Mouse (Mus musculus): ENCODE data around the gene Cntfr. TPM values are rescaled to one million over a fixed set of nuclear protein-coding genes. Genes with fewer than 3 reads are reported as not detected.

Cntfr gene
- 10 to 100 TPM; 37.6 to 62.3 TPM for total RNA-seq (2021)
- 70.6 and 72.3 TPM in 2 replicates for polyA plus RNA-seq (2012; rRNA removed)
- long read RNA-seq, transcript Cntfr-203 (10 exons, 1,995 nt) = major isoform, 5 of 8 reads
- long read RNA-seq, partial matches to known transcripts = 1 of 8 reads
- long read RNA-seq, other reads (novel, unspliced or antisense) = 2 of 8 reads

DNA sequence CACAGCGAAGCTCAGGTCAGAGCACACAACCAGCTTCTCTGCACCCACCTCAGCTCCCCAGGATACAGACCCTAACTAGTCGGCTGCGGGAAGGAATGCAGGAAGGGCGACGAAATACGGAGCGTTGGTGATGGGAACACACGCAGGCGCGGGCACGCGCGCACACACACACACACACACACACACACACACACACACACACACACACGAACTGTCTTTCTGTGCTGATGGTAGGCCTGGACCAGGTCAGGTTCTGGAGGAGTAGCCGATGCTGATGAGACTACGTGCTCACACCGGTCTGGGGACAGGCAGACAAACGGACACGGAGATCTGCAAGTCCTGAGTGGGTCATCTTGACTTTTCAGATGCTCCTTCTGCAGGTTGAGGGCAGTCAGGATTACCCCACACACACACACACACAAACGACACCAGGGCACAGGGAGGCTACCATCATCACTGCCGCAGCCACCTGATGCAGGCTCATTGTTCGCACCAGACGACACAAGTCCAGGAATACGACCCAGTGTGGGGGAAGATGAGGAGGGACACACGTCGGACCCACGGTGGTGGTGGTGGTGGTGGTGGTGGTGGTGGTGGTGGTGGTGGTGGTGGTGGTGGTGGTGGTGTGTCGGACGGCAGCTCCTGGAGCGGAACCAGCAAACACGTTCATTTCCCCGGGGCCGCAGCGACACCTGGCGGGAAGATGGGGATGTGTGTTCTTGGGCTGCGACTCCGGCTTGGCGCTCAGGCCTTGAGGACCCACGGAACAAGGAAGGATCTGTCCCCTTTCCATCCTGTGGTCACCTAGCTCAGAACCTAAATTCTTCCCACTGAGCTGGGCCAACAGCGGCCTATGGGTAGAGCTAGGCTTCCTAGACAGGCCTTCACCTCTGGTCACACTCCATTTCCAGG, at the start of gene Cntfr:
TSS of gene Cntfr (minus strand) at position 160 of the 912 bp plus-strand sequence.
- DNase-seq = peak; percentile 87

DNA sequence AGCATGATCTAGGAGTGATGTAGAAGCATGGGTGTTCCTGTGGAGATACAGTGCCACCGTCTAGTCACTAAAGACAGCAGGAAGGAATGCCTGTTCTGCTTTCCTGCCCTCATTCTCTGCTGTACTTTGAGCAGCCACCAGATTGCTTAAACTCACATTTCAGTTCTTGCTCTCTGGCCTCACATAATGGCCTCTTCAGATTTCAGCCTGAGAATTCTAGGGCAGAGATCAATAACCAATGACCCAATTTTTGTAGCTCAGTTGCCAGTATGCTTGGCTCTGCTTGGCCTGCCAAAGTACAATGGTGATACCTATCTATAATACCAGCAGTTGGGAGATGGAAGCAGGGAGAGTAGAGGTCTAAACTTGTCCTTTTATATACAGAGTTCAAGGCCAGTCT, 48.1 kb upstream of the Cntfr start:
- DNase-seq = no peak

DNA sequence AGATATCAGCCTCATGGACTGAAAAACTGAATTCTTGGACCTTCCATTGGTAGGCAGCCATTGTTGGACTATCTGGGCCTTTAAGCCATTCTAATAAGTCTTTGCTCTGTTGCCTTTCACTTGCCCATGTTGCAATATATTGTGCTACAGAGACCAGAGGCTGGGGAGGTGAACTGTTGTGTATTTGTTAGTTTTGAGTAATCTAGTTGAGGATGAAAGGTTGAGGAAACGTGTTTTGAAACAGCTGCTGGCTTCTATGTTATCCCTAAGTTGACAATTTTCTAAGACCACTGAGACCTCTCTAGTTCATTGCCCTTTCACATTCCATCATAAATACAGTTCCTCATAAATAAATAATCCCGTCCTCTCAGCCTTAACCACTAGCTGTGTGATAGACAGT, 47.2 kb upstream of the Cntfr start:
- DNase-seq = no peak

- DNase-seq = peak; percentile 98
Measured at GRCm38 (mm10) chr4:41741158-41741560, 44.3 kb upstream of the Cntfr start.

GRCm38 (mm10) chr4:41740380-41741157, 43.7 kb upstream of the Cntfr start:
- DNase-seq = no peak

GRCm38 (mm10) chr4:41739260-41739659, 42.4 kb upstream of the Cntfr start:
- no peak for DNase-seq

- no peak for DNase-seq
Measured at GRCm38 (mm10) chr4:41738256-41738603, 41.3 kb upstream of the Cntfr start.

DNA sequence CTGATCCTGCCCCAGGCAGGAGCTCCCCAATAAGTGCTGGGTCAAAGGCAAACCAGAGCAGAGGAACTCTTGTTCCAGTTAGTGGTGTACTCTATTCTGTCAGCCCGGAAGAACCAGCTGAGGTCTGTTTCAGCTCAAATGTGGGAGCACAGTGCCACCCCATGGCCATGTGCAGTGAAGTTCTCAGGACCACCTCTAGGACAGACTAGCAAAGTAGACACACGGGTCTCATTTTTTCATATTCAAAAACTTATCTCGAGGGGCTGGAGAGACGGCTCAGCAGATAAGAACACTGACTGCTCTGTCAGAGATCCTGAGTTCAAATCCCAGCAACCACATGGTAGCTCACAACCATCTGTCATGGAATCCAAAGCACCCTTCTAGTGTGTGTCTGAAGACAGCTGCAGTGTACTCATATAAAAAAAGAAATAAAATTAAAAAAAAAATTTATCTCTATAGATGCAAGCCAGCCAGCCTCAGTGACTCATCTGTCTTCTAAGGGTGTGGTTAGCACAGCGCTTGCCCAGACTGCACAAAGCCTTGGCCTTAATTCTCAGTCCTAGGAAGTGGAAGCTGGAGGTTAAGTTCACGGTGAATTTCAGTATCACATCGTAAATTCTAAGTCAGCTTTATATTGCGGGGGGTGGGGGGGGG, 40.8 kb upstream of the Cntfr start:
- peak; percentile 75 for DNase-seq

DNA sequence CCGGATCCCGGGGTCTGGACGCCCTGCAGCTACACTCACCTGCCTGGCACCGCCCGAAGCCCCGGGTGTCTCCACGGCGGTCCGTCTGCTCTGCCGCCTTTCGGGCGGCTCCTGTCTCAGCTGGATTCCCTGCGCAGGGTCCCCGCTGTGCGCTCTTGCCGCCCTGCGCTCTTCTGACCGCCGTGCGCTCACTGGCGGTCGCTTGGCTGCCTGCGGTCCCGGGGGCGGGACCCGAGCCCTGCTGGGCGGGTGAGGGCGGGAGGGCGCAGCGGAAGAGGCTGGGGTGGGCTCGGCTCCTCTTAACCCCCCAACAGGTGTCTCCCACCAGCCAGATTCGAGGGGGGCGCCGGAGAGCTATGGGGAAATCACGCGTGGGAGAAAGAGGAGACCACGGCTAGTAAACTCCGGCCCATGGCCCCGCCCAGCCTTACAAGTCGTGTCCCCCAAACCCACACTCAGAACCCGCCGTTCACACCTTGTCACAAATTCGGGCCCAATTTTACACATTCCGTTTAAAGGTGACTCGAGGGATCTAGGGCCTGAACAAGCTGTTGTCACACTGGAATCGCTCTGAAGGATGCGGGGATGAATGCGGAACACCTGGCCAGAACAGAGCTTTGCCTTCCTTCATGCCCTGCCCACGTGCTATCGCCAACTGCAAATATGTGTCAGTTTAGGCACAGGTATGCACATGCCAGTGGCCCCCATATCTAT, 34.3 kb upstream of the Cntfr start, which contains the start of gene Arid3c:
TSS of gene Arid3c (minus strand) at position 91 of the 714 bp plus-strand sequence.
- no peak for DNase-seq

DNA sequence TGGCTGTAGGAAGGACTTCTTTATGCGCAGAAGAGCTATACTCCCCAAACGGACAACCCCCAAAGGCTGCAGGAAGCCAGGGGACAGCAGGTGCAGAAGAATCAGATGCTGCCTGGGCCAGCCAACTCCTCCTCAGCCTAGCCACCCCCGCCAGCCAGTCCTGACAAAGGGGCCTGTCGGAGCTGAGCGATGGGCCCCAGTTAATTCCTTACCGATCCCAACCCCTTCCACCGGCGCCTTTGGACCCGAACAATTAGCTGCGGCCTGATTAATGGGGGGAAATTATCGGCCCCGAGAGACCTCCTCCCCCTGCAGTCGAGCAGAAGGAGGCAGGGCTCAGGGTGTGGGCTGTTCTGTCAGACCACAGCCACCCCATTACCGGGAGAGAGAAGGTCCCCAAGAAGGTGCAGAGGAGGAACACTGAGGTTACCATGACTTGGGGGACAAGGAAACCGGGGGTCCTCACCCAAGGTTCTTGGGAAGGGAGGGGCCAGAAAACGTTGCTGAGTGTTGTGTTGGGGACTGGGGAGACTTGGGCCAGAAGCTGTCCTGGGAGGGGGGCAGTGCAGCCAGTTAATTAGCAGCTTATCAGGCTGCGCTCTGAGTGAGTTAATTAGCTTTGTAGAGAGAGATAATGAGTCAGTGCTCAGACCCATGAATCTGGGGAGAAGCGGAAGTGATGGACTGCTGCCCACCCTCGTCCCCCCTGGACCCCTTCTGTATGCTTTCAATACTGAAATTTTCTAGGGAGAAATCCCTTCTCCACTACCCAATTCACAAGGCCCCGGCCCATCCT, 30.1 kb upstream of the Cntfr start:
- DNase-seq = no peak

DNA sequence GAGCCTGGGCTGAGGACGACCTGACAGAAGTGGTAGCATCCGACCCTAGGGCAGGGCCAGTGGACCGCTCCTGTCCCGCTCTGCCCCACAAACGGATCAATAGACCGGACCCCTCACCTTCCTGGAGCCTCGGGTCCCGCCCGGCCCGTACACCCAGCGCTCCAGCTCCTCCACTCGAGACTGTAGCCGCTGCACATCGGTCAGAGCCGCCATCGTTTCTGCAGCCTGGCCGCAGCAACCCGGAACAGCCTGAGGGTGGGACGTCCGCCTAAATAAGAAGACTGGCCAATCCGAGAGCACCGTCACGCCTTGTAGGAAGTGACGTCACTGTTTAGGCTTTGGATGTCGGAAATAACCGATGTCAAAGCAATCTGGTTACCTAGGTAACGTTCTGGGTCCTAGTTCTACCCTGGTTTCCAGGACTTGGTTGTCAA, 26.0 kb upstream of the Cntfr start, which contains the start of gene Dctn3:
TSS of gene Dctn3 (minus strand) at position 253 of the 434 bp plus-strand sequence.
- peak; percentile 92 for DNase-seq

DNA sequence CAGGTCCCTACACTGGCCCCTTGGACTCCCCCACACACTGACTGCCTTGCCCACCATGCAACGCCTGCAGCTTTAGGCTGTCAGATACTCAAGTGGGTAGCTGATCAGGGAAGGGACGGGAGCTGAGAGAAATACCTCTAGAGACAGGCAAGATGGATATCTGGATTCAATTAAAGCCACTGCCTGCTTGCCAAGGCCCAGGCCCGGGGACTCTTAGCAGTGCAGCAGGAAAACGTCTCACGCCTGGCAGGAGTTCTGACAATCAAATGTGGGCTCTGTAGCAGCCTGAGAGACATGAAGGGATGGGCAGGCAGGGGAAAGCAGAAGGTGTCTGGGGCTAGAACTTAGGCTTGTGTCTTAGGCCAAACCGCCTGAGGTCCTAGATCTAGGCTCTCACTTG, 19.9 kb upstream of the Cntfr start:
- no peak for DNase-seq

- DNase-seq = no peak
Measured at GRCm38 (mm10) chr4:41715596-41715995, 18.7 kb upstream of the Cntfr start.

DNA sequence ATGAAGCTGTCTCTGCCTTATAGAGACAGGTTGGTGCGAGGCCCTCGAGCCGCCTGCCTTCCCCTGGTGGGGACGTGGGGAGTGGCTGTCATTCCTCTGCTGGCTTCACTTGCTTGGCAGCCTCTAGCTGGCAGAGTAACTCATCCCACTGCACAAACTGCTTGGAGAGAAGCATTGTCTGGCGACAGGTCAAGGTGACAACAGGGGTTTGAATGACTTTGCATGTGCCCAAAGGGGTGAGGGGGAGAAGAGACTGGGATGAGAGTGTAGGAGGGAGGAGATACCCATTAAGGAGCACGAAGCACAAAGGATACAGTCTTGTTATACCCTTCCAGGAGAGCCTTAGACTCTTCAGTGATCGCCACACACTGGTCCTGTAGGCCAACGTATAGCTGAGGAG, 18.2 kb upstream of the Cntfr start:
- no peak for DNase-seq

GRCm38 (mm10) chr4:41714276-41714675, 17.4 kb upstream of the Cntfr start:
- peak; percentile 68 for DNase-seq

- DNase-seq = peak; percentile 92
Measured at GRCm38 (mm10) chr4:41713197-41714067, 16.5 kb upstream of the Cntfr start, which contains the start of gene Rpp25l. Gene Rpp25l (minus strand): TSS chr4:41713534.

GRCm38 (mm10) chr4:41712421-41713196, 15.7 kb upstream of the Cntfr start:
- no peak for DNase-seq

GRCm38 (mm10) chr4:41711705-41712375, 15.0 kb upstream of the Cntfr start:
- no peak for DNase-seq

All from adrenal gland, adult 2 months (tissue).